Mouse (Mus musculus) kidney, embryonic 16.5 days (tissue): ENCODE data around the gene Bbip1. TPM values are rescaled to one million over a fixed set of nuclear protein-coding genes. Genes with fewer than 3 reads are reported as not detected.
"Not testable (repeated sequence)": the region's sequence is repeated elsewhere in the genome, so short reads cannot be mapped to it uniquely, and the experiment has no call there.

Experiments
- ATAC-seq: fragments of 200-750 bp; cut with Nextera tagmentation; 2 replicates; pipeline ENCODE4 v1.8.0; 2017; ENCODE audit warnings: moderate TSS enrichment; ENCODE audit not compliant: low FRiP score, low TSS enrichment
- H3K27ac ChIP-seq: fragments of 300-500 bp; sonication (generic); 2 replicates; pipeline ENCODE4 v1.5.1; 2014; ENCODE audit warnings: low read length
- H3K27me3 ChIP-seq: fragments of 300-500 bp; sonication (generic); 2 replicates; pipeline ENCODE4 v1.6.1; 2014; ENCODE audit warnings: low read length, control low read depth, mixed read lengths; ENCODE audit not compliant: insufficient read depth
- H3K36me3 ChIP-seq: fragments of 300-500 bp; sonication (generic); 2 replicates; pipeline ENCODE4 v1.6.1; 2014; ENCODE audit warnings: low read length, control low read depth, mixed read lengths; ENCODE audit not compliant: insufficient read depth
- H3K4me1 ChIP-seq: fragments of 300-500 bp; sonication (generic); 2 replicates; pipeline ENCODE4 v1.6.1; 2014; ENCODE audit warnings: low read length, control low read depth, mixed read lengths; ENCODE audit not compliant: insufficient read depth
- H3K4me2 ChIP-seq: fragments of 300-500 bp; sonication (generic); replicated peaks from 2 replicates; pipeline ENCODE4 v1.6.1; 2014; ENCODE audit warnings: low read depth, low read length
- H3K4me3 ChIP-seq: fragments of 300-500 bp; sonication (generic); 2 replicates; pipeline ENCODE4 v1.5.1; 2014; ENCODE audit warnings: mild to moderate bottlenecking, low read length
- H3K9ac ChIP-seq: fragments of 300-500 bp; sonication (generic); replicated peaks from 2 replicates; pipeline ENCODE4 v1.6.1; 2014; ENCODE audit warnings: low read length
- H3K9me3 ChIP-seq: fragments of 300-500 bp; sonication (generic); 2 replicates; pipeline ENCODE4 v1.6.1; 2016; ENCODE audit warnings: low read length, control low read depth
- WGBS: fragments of 180-500 bp; shearing (Covaris S2); extraction: QIAGEN DNeasy Blood & Tissue Kit; methylation state at CpG from one replicate; pipeline ENCODE4 v1.1.7; 2014; 5-methylcytosine and 5-hydroxymethylcytosine counted together
- polyA plus RNA-seq: library from polyadenylated mRNA; unstranded; fragments of >200 nt; fragmentation: Nextera tagmentation; extraction: Ambion mirVana; gene quantifications from 2 replicates; pipeline ENCODE4 v1.2.1, GENCODE M21; 2015

The Bbip1 gene
- polyA plus RNA-seq, 1 experiment from 2014 or later = 64.5 TPM

- no peaks in the 10 kb centered on the region for H3K9me3 ChIP-seq
- H3K4me2 ChIP-seq = no peak overlapping the region
- no peak overlapping the region for H3K9ac ChIP-seq
- ATAC-seq = no peak
- H3K27ac ChIP-seq = no peak overlapping the region
- WGBS = 89% methylated on average over 10 of the region's 10 CpGs
- H3K4me3 ChIP-seq = no peak overlapping the region
- no peaks in the 10 kb centered on the region for H3K36me3 ChIP-seq
- H3K4me1 ChIP-seq = no peaks in the 10 kb centered on the region
- H3K27me3 ChIP-seq = no peaks in the 10 kb centered on the region
These were observed 20.6 kb upstream of the Bbip1 start for GRCm38 (mm10) chr19:53964910-53965633.

DNA sequence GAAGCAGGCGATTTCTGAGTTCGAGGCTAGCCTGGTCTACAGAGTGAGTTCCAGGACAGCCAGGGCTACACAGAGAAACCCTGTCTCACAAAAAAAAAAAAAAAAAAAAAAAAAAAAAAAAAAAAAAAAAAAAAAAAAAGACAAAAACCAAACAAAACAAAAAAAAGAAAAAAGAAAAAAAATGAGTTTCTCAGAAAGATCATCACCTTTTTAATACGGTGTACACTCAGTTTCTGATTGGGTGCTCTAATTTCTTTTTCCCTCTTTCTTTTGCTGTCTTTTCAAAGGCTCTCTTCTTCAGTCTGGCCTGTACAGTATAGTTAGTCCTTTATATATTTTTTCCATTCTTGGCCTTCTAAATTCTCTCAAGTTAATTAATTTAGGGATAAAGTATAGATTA lies 19.9 kb upstream of the Bbip1 start:
- not testable (repeated sequence) for H3K36me3 ChIP-seq, H3K27ac ChIP-seq, H3K27me3 ChIP-seq, H3K4me1 ChIP-seq, H3K4me2 ChIP-seq, ATAC-seq, H3K4me3 ChIP-seq, H3K9me3 ChIP-seq, H3K9ac ChIP-seq
- WGBS = 96% methylated on average over 3 of the region's 3 CpGs

DNA sequence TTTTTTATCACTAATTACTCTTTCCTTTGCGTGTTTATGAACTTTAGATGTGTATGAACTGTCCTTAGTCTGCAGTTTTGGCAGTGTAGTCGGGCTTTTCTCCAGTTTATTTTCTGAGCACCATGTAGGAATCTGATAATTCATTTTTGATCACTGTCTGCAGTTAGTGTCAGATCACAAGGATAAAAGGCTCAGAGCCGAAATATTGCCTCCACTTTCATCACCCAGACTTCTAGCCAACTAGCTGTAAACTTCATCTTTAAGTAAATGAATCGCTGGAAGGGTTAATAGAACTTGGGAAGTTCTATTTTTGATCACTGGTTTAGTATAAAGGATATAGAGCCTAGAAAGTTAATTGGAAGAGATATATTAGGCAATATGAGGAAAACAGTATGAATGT lies 18.1 kb upstream of the Bbip1 start:
- Histone ChIP-seq H3K27me3 (no peaks in the 10 kb centered on the region), H3K9ac (no peak overlapping the region), H3K4me1 (no peaks in the 10 kb centered on the region), H3K36me3 (no peaks in the 10 kb centered on the region), H3K9me3 (no peaks in the 10 kb centered on the region), H3K4me2 (no peak overlapping the region), H3K27ac (no peak overlapping the region), H3K4me3 (no peak overlapping the region)
- no peak for ATAC-seq
- WGBS = 84% methylated on average over 4 of the region's 4 CpGs

DNA sequence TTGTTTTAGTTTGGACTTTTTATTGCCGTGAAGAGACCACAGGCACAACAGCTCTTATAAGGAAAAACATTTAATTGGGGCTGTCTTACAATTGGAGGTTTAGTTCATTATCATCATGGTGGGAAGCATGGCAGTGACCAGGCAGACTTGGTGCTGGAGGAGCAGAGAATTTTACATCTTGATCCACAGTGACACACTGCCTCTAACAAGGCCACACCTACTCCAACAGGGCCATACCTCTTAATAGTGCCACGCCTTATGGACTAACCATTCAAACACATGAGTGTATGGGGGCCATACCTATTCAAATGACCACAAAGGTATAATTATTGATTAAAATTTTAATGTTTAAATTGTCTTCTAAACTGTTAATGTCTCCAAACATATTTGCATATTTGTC lies 13.1 kb upstream of the Bbip1 start:
- WGBS = 89% methylated on average over 2 of the region's 2 CpGs

DNA sequence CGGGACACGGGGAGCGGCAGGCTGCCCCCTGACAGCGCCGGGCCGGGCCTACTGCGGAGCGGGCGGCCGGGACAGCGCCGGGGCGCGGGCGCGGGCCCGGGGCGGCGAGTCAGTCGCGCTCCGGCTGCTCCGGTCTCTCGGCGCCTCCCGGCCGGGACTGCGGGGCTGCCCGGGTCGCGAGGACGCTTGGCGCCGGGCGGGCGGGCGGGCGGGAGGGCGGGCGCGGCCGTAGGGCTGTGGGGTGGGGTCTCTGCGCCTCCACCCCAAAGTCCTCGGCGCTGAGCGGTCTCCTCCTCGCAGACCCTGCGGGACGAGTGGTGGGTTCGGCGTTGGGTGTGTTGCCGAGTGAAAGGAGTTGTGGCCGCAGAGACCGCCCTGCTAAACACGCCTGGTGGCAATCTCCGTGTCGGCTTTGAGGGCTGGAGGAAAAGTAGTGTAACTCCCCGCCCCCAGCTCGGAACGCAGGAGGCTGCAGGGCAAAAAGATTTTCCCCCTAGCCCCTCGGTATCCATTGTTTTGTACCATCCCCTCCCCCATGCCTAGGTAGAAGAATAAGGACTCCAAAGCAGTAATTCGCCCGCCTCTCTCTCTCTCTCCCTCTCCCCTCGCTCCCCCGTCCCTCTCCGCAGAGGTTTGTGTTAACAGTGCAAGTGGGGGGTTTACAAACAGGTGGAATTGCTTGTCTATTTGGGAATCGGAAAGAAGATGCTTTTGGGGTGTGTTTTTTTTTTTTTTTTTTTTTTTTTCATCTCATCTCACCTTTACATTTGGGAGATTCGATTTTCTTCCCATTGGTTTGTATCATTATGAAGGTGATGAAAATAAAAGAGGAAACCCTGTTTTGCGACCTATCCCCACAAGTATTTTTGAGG lies 980 bp upstream of the Bbip1 start:
- peak overlapping the region; percentile 94 for H3K9ac ChIP-seq
- no peaks in the 10 kb centered on the region for H3K27me3 ChIP-seq
- H3K4me2 ChIP-seq = peak overlapping the region; percentile 76
- peak overlapping the region; percentile 74 for H3K4me3 ChIP-seq
- under 1% methylated on average over 42 of the region's 69 CpGs for WGBS
- no peaks in the 10 kb centered on the region for H3K9me3 ChIP-seq
- H3K36me3 ChIP-seq = no peaks in the 10 kb centered on the region
- H3K4me1 ChIP-seq = peaks cover 20% of the 10 kb centered on the region
- peak overlapping the region; percentile 97 for H3K27ac ChIP-seq
- peak; percentile 13 for ATAC-seq

More for the DNA sequence above, 13.1 kb upstream of the Bbip1 start:
- H3K27ac ChIP-seq = no peak overlapping the region
- no peaks in the 10 kb centered on the region for H3K36me3 ChIP-seq
- H3K9me3 ChIP-seq = no peaks in the 10 kb centered on the region
- no peak overlapping the region for H3K9ac ChIP-seq
- H3K4me1 ChIP-seq = no peaks in the 10 kb centered on the region
- H3K4me3 ChIP-seq = no peak overlapping the region
- ATAC-seq = no peak
- no peak overlapping the region for H3K4me2 ChIP-seq
- no peaks in the 10 kb centered on the region for H3K27me3 ChIP-seq

DNA sequence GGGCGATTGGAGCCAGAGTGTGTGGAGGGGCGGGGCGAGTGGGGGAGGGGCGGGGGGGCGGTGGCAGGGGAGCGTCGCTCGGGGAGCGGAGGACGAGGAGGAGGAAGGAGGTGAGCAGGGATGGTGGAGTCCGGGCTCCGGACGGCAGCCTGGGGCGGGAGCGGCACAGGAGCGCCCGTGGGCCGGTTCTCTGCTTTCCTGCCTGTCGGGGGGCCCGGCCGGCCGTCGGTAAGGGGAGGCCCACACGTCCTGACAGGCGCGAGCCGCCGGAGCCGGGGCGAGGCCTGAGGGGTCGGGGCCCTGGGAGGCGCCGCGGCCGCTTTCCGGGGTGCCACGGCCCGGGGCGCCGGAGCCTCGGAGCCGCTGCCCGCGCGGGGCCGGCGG lies 351 bp upstream of the Bbip1 start:
- Histone ChIP-seq H3K9ac (peak overlapping the region; percentile 94), H3K27ac (peak overlapping the region; percentile 97), H3K4me1 (peaks cover 20% of the 10 kb centered on the region), H3K27me3 (no peaks in the 10 kb centered on the region), H3K4me2 (peak overlapping the region; percentile 76), H3K4me3 (peak overlapping the region; percentile 74), H3K36me3 (no peaks in the 10 kb centered on the region), H3K9me3 (no peaks in the 10 kb centered on the region)
- 0% methylated on average over 18 of the region's 47 CpGs for WGBS
- no peak for ATAC-seq

DNA sequence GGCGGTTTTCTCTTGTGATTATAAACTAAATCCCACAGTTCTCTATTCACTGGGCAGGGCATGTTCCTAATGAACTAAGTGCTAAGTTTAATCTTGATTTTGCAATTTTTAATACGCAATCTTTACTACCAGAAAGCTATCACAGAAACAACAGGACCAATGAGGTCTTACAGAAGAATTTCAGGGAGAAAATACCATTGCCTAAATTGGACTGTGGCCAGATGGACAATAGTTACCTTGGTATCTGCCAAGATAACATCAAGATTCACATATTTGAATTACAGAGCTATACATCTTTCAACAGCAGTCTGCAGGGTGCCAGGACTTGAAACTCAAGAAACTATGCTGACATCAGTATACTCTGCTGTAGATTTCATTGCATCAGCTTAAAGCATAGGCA lies 2.1 kb downstream of the Bbip1 start:
- ATAC-seq = no peak
- 93% methylated on average over 2 of the region's 2 CpGs for WGBS
- no peaks in the 10 kb centered on the region for H3K9me3 ChIP-seq
- no peaks in the 10 kb centered on the region for H3K27me3 ChIP-seq
- H3K36me3 ChIP-seq = peaks cover 9% of the 10 kb centered on the region; the same call in 1 of the 2 replicates
- peaks cover 15% of the 10 kb centered on the region for H3K4me1 ChIP-seq
- no peak overlapping the region for H3K9ac ChIP-seq
- no peak overlapping the region for H3K4me3 ChIP-seq
- no peak overlapping the region for H3K4me2 ChIP-seq
- no peak overlapping the region for H3K27ac ChIP-seq

- no peak for ATAC-seq
- H3K36me3 ChIP-seq = peaks cover 9% of the 10 kb centered on the region; the same call in 1 of the 2 replicates
- H3K4me2 ChIP-seq = no peak overlapping the region
- peaks cover 8% of the 10 kb centered on the region for H3K4me1 ChIP-seq
- 89% methylated on average over 4 of the region's 4 CpGs for WGBS
- no peak overlapping the region for H3K27ac ChIP-seq
- H3K9me3 ChIP-seq = no peaks in the 10 kb centered on the region
- H3K4me3 ChIP-seq = no peak overlapping the region
- H3K9ac ChIP-seq = no peak overlapping the region
- no peaks in the 10 kb centered on the region for H3K27me3 ChIP-seq
These were observed 3.3 kb downstream of the Bbip1 start for GRCm38 (mm10) chr19:53941139-53941538.

DNA sequence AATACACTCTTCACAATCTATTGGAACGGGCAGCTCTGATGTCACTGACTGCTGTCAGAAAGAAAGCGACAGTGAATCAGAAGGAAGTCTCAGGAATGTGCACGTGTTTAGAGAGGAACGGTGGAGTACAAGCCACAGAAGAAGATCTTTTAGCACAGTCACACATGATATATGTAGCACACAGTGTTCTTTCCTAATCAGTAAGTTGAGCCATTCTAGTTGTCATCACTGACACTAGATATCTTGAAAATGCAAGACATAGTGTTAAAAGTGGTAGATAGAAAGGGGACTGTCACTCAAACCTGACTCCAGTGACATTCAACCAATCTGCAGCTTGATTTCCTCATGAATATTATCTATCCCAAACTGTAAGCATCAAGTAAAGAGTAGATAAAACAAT lies 5.0 kb downstream of the Bbip1 start:
- WGBS = 80% methylated on average over 4 of the region's 4 CpGs
- peaks cover 5% of the 10 kb centered on the region for H3K4me1 ChIP-seq
- no peak overlapping the region for H3K4me3 ChIP-seq
- H3K9me3 ChIP-seq = no peaks in the 10 kb centered on the region
- H3K4me2 ChIP-seq = no peak overlapping the region
- H3K9ac ChIP-seq = no peak overlapping the region
- no peak for ATAC-seq
- peaks cover 9% of the 10 kb centered on the region; the same call in 1 of the 2 replicates for H3K36me3 ChIP-seq
- H3K27ac ChIP-seq = no peak overlapping the region
- no peaks in the 10 kb centered on the region for H3K27me3 ChIP-seq

DNA sequence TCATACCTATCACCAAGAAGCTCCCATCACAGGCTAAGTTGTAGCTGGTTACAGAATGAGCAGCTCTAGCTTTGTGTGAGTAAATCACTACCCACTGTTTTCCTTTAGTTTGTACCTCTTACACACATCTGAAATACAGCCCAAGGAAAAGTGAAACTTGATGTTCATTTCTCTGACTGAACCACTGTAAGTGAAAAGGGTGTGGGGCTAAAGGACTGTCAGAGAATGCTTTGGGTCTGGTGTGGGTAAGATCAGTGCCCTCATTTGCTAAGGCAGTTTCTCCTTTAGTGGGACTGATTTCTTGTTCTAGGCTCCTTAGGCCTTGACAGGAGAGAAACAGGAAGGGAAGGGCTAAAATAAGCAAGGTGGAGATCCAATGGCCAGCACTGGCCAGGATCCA lies 10.4 kb downstream of the Bbip1 start:
- H3K4me1 ChIP-seq = no peaks in the 10 kb centered on the region
- H3K27me3 ChIP-seq = no peaks in the 10 kb centered on the region
- ATAC-seq = no peak
- no peak overlapping the region for H3K4me3 ChIP-seq
- no peak overlapping the region for H3K4me2 ChIP-seq
- no peaks in the 10 kb centered on the region for H3K9me3 ChIP-seq
- no peak overlapping the region for H3K9ac ChIP-seq
- no peak overlapping the region for H3K27ac ChIP-seq
- H3K36me3 ChIP-seq = peaks cover 25% of the 10 kb centered on the region
